Mouse (Mus musculus) sigmoid colon, adult 10 weeks (tissue): ENCODE data around the gene Syn3. TPM values are rescaled to one million over a fixed set of nuclear protein-coding genes. Genes with fewer than 3 reads are reported as not detected.

Experiments
- polyA plus RNA-seq: library from polyadenylated mRNA; stranded (reverse); fragments of 350-450 nt; fragmentation: Illumina TruSeq; extraction: RNeasy Lipid Tissue Mini Kit (QIAGEN cat#74804); gene quantifications from one replicate; pipeline ENCODE4 v1.2.3, GENCODE M21; 2014; ENCODE audit warnings: low read depth, low replicate concordance

The Syn3 gene
- 0.28 TPM for polyA plus RNA-seq

GRCm38 (mm10) chr10:86498673-86499391, at the start of gene Syn3:
Gene Syn3 (minus strand): TSS chr10:86498896.

GRCm38 (mm10) chr10:86300293-86301116, 198.2 kb downstream of the Syn3 start, which contains the start of gene Timp3:
Gene Timp3 (plus strand): TSS chr10:86300372.

GRCm38 (mm10) chr10:86021749-86022473, 476.8 kb downstream of the Syn3 start, which contains the start of gene Fbxo7:
Gene Fbxo7 (plus strand): TSS chr10:86021972.

GRCm38 (mm10) chr10:86011781-86012180, 486.9 kb downstream of the Syn3 start, which contains the start of gene Bpifc:
Gene Bpifc (minus strand): TSS chr10:86011895.

Other genes with a start within 250 kb of the Syn3 start
- 171 TPM for gene Timp3, start 198.5 kb downstream of the Syn3 start, polyA plus RNA-seq
- 1,208 TPM for gene Hsp90b1, start 206.6 kb upstream of the Syn3 start, polyA plus RNA-seq
- 3.0 TPM for gene Ttc41, start 206.9 kb upstream of the Syn3 start, polyA plus RNA-seq